Mouse (Mus musculus) T-helper 17 cell (primary cell): ENCODE measurements around the gene Rnf169.
"Not testable (repeated sequence)": the region's sequence is repeated elsewhere in the genome, so short reads cannot be mapped to it uniquely, and the experiment has no call there.

Experiments used
- in situ Hi-C, 2 experiments: fragments of 300-600 bp; cut with MboI, MseI; formaldehyde crosslinking; loops; 1 replicate in 1 of 2; 2 replicates in 1 of 2; pipeline ENCODE4 v1.15.1; 2025; ENCODE audit warnings: high pct_unique_total_duplicates in 2 of 2

Rnf169 gene

GRCm38 (mm10) chr7:99979546-99980131 lies 609 bp downstream of the Rnf169 start:
- in situ Hi-C loops: no loop called here

GRCm38 (mm10) chr7:99979081-99979480 lies 1.2 kb downstream of the Rnf169 start:
- in situ Hi-C loops: no loop called here

- in situ Hi-C loops: no loop called here
Measured at GRCm38 (mm10) chr7:99978041-99978440, 2.2 kb downstream of the Rnf169 start.

GRCm38 (mm10) chr7:99975819-99976575 lies 4.3 kb downstream of the Rnf169 start:
- in situ Hi-C loops: no loop called here

- in situ Hi-C loops: no loop called here
Measured at GRCm38 (mm10) chr7:99974208-99974970, 5.9 kb downstream of the Rnf169 start.

GRCm38 (mm10) chr7:99972912-99973311 lies 7.3 kb downstream of the Rnf169 start:
- in situ Hi-C loops: not testable (repeated sequence)

GRCm38 (mm10) chr7:99971926-99972325 lies 8.3 kb downstream of the Rnf169 start:
- in situ Hi-C loops: no loop called here

- in situ Hi-C loops: no loop called here
Measured at GRCm38 (mm10) chr7:99969151-99969550, 11.1 kb downstream of the Rnf169 start.

- in situ Hi-C loops: no loop called here
Measured at GRCm38 (mm10) chr7:99966011-99966721, 14.1 kb downstream of the Rnf169 start.

GRCm38 (mm10) chr7:99965020-99965841 lies 15.0 kb downstream of the Rnf169 start:
- in situ Hi-C loops: no loop called here

- in situ Hi-C loops: no loop called here
Measured at GRCm38 (mm10) chr7:99963237-99963860, 16.9 kb downstream of the Rnf169 start.

- in situ Hi-C loops: no loop called here
Measured at GRCm38 (mm10) chr7:99962536-99963236, 17.6 kb downstream of the Rnf169 start.

GRCm38 (mm10) chr7:99961518-99961917 lies 18.7 kb downstream of the Rnf169 start:
- in situ Hi-C loops: no loop called here

- in situ Hi-C loops: not testable (repeated sequence)
Measured at GRCm38 (mm10) chr7:99960571-99960970, 19.7 kb downstream of the Rnf169 start.

- in situ Hi-C loops: no loop called here
Measured at GRCm38 (mm10) chr7:99957226-99957965, 22.9 kb downstream of the Rnf169 start.

- in situ Hi-C loops: no loop called here
Measured at GRCm38 (mm10) chr7:99956095-99956494, 24.2 kb downstream of the Rnf169 start.

GRCm38 (mm10) chr7:99954212-99954611 lies 26.0 kb downstream of the Rnf169 start:
- in situ Hi-C loops: no loop called here

- in situ Hi-C loops: no loop called here
Measured at GRCm38 (mm10) chr7:99953442-99954098, 26.7 kb downstream of the Rnf169 start.

- in situ Hi-C loops: no loop called here
Measured at GRCm38 (mm10) chr7:99947329-99947728, 32.9 kb downstream of the Rnf169 start.
